Mouse (Mus musculus) layer of hippocampus, adult 2 months (tissue): ENCODE results near the gene Trim63. TPM values are rescaled to one million over a fixed set of nuclear protein-coding genes. Genes with fewer than 3 reads are reported as not detected.
"Not testable (repeated sequence)": the region's sequence is repeated elsewhere in the genome, so short reads cannot be mapped to it uniquely, and the experiment has no call there.

Experiments used
- DNase-seq, 2 experiments: peaks; one replicate each; pipeline ENCODE4 v3.0.0; 2022; ENCODE audit warnings: low spot score in 2 of 2
- H3K27ac ChIP-seq: fragments of 200-600 bp; 2 replicates; pipeline ENCODE4 v1.8.1; 2022
- H3K4me3 ChIP-seq: fragments of 200-600 bp; 2 replicates; pipeline ENCODE4 v1.8.1; 2022; ENCODE audit warnings: mild to moderate bottlenecking
- CTCF ChIP-seq: fragments of 200-600 bp; conservative IDR thresholded peaks from 2 replicates; pipeline ENCODE4 v1.8.1; 2022; ENCODE audit warnings: antibody characterized with exemption, mild to moderate bottlenecking, moderate library complexity
- total RNA-seq, 2 experiments: library from RNA; stranded (reverse); gene quantifications; 2 replicates each; pipeline ENCODE4 v1.2.3; 2021

Trim63 gene
- total RNA-seq, 2 experiments from 2014 or later: not detected

DNA sequence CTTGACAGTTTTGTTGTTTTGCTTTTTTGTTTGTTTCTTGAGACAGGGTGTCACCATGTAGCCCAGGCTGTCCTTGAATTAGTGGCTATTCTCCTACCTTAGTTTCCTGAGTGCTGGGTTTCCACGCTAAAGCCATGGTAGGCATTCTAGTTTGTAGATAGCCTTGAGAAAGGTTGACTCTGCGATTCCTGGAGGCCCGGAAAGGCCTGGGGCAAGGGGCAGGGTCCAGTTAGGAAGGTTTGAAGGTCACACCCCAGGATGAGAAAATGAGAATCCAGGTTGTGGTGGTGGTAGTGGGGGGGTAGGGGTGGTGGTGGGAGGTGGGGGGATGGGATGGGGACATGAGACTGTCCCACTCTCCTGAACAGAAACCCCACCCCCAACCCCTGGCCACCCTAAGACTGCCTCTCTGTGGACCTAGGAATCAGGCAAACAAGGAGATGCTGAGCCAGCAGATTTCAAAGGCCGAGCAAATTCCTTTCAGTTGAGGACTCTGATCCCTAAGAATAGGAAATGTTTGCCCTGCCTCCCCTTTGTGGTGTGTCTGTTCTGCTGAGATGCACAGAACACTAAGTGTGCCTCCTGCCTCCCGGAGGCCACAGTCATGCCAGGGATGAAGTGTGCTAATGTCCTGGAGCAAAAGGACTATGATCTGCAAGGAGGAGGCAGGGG lies 12.1 kb downstream of the Trim63 start:
- no peak for TF ChIP-seq CTCF
- no peak for DNase-seq
- Histone ChIP-seq H3K27ac (no peak overlapping the region), H3K4me3 (no peak overlapping the region)

DNA sequence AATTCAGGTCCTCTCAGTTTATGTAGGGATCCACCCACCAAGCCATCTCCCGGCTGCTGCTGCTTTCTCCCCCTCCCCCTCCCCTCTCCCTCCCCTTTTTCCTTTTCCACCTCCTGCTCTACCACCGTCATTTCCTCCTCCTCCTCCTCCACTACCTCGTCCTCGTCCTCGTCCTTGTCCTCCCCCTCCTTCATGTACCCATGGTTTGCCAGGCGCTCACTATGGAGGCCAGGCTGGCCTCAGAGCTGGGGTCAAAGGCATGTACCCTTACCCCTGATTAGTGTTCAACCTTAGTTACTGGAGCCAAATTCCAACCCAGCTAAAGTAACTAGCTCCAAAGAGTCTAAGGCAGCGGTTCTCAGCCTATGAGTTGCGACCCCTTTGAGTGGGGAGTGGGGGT lies 13.2 kb downstream of the Trim63 start:
- Histone ChIP-seq H3K4me3 (no peak overlapping the region), H3K27ac (no peak overlapping the region)
- TF ChIP-seq CTCF: no peak
- DNase-seq: no peak

DNA sequence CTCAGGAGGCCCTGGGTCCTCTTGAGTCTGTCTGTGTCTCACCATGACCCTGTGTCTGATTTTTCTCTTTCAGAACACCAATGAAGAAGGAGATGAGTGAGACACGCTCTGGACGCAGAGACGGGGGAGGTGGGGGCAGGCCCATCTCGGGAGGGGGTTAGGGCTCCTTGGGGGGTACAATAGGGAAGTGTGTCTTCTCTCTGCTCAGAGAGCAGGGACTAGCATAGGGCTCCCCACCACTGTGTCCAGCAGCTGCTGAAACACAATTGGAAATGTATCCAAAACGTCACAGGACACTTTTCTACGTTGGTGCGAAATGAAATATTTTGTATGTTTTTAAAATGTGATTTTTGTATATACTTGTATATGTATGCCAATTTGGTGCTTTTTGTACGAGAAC lies 13.9 kb downstream of the Trim63 start:
- no peak overlapping the region for H3K4me3 ChIP-seq
- no peak for TF ChIP-seq CTCF
- no peak overlapping the region for H3K27ac ChIP-seq
- DNase-seq: no peak

DNA sequence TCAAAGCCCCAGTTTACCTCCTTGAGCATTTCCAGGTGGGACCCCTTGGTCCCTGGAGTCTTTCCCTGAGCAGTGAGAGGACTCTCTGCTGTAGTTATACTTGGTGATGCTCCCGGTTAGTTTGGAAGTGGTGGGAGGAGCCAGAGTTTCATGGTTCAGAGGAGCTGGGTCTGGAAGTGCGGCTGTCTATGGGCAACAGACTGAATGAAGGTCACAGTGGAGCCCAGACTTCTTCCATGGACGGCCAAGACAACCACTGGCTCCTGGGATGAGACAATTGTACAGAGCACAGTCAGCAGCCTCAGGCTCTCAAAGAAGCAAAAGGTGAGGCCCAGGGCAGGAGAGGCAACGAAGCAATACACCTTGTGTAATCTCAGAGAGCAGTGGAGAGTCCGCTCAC lies 15.4 kb downstream of the Trim63 start:
- no peak for TF ChIP-seq CTCF
- no peak overlapping the region for H3K27ac ChIP-seq
- no peak overlapping the region for H3K4me3 ChIP-seq
- DNase-seq: no peak

DNA sequence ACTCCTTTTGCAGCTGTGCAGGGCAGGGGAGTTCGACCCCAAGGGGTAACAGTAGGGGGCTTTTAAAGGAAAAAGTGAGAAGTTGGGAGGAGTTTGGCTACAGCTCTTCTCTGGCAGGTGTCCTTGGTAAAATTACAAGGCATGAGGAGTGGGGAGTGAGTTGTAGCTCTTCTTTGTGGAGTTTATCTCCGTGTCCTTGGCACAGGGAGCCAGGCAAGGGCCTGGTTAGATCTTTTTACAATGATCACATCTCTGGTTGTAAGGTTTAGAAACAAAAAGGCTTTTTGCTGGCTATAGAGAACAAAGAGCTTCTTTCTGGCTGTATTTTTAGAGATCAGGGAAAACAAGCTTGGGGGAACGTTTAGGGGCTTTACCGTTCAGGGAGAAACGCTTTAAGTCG lies 26.3 kb downstream of the Trim63 start:
- not testable (repeated sequence) for H3K27ac ChIP-seq, H3K4me3 ChIP-seq, DNase-seq

DNA sequence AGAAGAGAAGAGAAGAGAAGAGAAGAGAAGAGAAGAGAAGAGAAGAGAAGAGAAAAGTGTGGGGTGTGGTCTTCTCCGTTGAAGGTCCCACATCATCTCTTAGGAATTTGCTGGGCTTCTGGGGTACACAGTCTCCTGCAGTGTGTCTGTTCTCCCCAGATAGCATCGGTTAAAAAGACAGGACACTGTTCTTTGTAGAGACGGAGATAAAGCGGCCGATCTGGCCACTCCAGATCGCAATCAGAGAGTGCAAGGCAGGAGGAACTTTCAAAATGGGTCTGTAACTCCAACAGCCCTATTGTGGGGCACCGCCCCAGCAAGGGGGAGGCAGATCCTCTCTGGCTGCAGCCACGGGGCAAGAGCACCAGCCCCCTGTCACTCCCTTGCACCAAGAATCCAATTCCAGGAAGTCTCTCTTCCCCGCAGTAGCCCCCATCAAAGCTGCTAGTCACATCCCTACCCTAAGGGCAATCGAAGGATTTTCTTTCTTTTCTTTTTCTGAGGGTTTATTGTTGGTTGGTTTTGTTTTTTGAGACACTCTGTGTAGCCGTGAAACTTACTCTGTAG lies 27.4 kb downstream of the Trim63 start:
- H3K27ac ChIP-seq: no peak overlapping the region
- TF ChIP-seq CTCF: no peak
- DNase-seq: no peak
- H3K4me3 ChIP-seq: no peak overlapping the region

DNA sequence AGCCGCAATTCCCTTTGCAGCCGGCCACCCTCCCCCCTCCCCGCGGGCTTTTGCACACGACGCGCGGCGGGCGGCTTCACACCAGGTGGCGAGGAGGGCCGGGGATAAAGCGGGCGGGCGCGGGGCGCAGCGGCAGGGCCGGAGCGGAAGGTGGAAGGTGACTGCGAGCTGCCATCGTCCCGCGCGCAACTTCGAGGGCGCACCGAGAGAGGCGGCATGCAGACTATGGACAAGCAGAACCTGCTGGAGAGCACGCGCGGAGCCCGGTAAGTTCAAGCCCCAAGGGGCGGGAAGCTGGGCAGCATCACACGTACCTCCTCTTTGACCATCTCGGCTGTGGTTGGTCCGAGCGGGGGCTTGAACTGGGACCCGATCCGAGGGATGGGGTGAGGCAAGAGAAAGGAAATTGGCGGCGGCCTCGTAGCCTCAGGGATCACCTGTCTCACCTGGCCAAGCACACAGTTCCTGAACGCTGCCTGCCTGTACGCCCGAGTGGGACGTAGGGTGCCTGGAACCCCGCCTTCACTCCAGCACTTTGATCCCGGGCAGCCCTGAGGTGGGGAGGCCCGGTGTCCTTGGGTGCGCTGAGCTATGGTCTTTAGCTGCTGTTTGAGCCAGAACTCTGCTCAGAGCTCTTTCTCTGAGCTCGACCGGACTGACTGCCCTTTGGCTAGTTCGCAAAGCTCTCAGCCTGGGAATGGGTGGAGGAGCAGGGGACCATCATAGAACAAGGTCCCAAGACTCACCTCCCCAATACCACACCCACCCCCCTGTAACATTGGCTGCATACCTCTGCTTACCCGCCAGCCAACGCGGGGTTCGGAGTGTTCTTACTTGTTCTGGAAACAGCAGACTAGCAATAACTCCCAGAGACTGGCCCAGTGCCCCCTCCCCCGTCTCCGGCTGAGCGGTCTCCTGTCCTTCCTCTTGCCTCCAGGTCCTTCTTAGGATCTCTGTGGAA lies 28.4 kb downstream of the Trim63 start, which contains the start of gene Slc30a2:
TSS of gene Slc30a2 (plus strand) at position 111 of the 961 bp plus-strand sequence.
- Histone ChIP-seq H3K27ac (no peak within 1 kb of the TSS), H3K4me3 (peak within 1 kb of the TSS; percentile 13; the same call in 1 of the 2 replicates)
- TF ChIP-seq CTCF: no peak
- DNase-seq: no peak

DNA sequence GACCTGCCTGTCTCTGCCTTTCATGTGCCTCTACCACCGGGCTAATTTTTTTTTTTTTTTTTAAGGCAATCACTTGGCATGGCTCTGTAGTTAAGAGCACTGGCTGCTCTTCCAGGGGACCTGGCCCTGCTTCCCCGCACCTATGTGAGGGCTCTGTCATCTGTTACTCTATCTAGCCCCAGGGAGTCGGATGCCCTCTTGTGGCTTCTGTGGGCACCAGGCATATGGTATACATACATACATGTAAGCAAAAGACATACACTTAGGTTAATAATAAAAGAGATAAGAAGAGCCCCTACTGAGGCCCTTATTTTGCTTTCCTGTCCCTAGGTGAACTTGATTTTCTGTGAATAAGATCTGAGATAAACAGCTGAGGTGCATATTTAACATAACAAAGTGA lies 29.7 kb downstream of the Trim63 start:
- no peak overlapping the region for H3K27ac ChIP-seq
- no peak for DNase-seq
- peak; percentile 11; the same call in 1 of the 2 replicates for TF ChIP-seq CTCF
- H3K4me3 ChIP-seq: no peak overlapping the region

DNA sequence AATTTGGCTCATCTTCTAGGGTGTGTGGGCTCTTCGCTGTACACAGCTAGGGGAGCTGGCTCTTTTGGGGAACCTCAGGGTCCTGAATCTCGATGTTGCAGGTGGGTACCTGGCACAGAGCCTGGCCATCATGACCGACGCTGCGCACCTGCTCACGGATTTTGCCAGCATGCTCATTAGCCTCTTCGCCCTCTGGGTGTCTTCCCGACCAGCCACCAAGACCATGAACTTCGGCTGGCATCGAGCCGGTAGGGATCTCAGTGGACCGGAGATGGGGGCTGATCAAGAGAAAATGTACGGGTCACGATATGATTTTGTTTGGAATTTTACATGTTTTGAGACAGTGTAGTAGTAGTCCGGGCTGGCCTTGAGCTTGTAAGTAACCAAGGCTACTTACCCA lies 30.9 kb downstream of the Trim63 start:
- Histone ChIP-seq H3K27ac (no peak overlapping the region), H3K4me3 (no peak overlapping the region)
- no peak for DNase-seq
- no peak for TF ChIP-seq CTCF

DNA sequence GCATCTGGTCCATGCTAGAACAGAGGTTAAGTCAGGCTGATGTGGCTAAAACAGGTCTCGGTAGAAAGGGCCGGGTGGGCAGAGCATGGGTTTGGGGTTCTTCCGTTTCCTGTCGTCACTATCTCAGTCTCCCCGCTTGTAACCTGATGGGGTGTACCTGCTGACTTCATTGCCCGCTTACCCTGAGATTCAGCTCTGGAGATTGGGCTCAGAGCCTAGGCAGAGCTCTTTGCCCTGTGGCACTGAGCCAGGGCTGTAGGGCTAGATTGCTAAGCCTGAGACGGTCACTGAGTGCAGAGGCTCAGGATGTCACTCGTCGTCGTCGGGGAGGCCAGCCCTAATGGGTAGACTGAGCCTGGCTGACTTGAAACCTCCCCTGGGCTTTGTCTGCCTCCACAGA lies 33.2 kb downstream of the Trim63 start:
- DNase-seq: no peak
- no peak overlapping the region for H3K4me3 ChIP-seq
- no peak overlapping the region for H3K27ac ChIP-seq
- no peak for TF ChIP-seq CTCF

DNA sequence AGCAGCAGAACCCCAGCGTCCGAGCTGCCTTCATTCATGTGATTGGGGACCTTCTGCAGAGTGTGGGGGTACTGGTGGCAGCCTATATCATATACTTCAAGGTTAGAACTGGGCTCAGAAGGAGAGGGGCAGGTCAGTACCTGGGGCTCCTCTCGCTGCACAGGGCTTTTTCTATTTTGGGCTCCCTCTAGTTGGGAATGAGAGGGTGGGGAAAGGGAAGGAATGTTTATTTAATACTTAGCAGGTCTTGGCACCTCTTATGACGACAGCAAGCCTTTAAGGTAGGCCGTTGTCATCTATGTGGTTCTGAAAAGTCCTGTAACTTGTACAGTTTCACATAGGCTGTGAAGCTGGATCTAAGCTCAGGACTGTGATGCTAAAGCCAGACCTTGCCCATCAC lies 33.6 kb downstream of the Trim63 start:
- no peak for TF ChIP-seq CTCF
- H3K4me3 ChIP-seq: no peak overlapping the region
- DNase-seq: no peak
- H3K27ac ChIP-seq: no peak overlapping the region

DNA sequence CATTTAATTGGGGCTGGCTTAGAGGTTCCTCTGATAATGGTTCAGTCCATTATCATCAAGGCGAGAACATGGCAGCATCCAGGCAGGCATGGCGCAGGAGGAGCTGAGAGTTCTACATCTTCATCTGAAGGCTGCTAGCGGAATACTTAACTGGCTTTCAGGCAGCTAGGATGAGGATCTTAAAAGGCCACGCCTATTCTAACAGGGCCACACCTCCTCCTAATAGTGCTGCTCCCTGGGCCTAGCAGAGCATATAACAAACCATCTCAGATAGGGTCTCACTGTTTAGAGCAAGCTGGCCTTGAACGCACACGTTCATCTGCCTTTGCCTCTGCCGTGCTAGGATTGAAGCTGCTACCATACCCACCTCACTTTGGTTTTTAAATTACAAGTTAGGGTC lies 34.9 kb downstream of the Trim63 start:
- no peak for TF ChIP-seq CTCF
- H3K27ac ChIP-seq: no peak overlapping the region
- H3K4me3 ChIP-seq: no peak overlapping the region
- DNase-seq: no peak

DNA sequence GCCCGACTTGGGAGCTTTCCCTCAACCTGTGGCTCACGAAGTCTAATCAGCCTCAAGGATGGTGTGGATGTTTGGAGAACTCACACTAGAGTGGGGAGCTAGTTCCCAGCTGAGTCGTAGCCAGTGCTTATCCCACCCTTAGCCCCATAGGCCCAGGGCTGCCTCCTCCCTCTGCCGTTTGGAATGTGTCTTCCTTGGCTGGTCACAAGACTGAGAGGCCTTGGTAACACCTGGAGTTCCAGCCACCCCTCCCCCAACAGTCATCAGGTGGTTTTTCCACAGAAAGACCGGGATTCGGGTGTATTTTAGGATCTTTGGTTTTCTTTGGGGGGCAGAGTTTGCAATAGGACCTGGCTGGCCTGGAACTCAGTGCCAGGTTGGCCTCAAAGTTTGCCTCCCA lies 35.7 kb downstream of the Trim63 start:
- no peak for DNase-seq
- no peak for TF ChIP-seq CTCF
- Histone ChIP-seq H3K4me3 (no peak overlapping the region), H3K27ac (no peak overlapping the region)
